Mouse (Mus musculus) brain, adult 10 weeks (tissue): ENCODE measurements around the gene Pced1b. TPM values are rescaled to one million over a fixed set of nuclear protein-coding genes. Genes with fewer than 3 reads are reported as not detected.

Source experiments
- polyA plus RNA-seq: library from polyadenylated mRNA; stranded (reverse); fragments of 350-450 nt; fragmentation: Illumina TruSeq; extraction: RNeasy Lipid Tissue Mini Kit (QIAGEN cat#74804); gene quantifications from one replicate; pipeline ENCODE4 v1.2.3, GENCODE M21; 2015; ENCODE audit warnings: low read depth, low replicate concordance

Gene Pced1b
- 5.1 TPM for polyA plus RNA-seq

GRCm38 (mm10) chr15:97246911-97247790, at the start of gene Pced1b, which contains the start of gene Amigo2:
Gene Pced1b (plus strand): TSS chr15:97247107.
Gene Amigo2 (minus strand): TSS chr15:97247287.

Other genes starting within 250 kb of the Pced1b start
- gene Slc38a4, start 191.2 kb upstream of the Pced1b start, polyA plus RNA-seq: 0.79 TPM
- gene Amigo2, start 180 bp downstream of the Pced1b start, polyA plus RNA-seq: 11.5 TPM